Mouse (Mus musculus) ES-E14 (cell line): ENCODE measurements around the gene Gnas. TPM values are rescaled to one million over a fixed set of nuclear protein-coding genes. Genes with fewer than 3 reads are reported as not detected.

Experiments used
- DNase-seq: peaks from one replicate; pipeline ENCODE4 v3.0.0-alpha.2; 2013; ENCODE audit warnings: low read depth, low spot score
- H3K27ac ChIP-seq: 2 replicates; pipeline ENCODE4 v1.5.1; 2012; ENCODE audit warnings: low read depth, mild to moderate bottlenecking, low read length, moderate library complexity, mixed read lengths; ENCODE audit not compliant: poor library complexity, insufficient read depth, severe bottlenecking
- H3K36me3 ChIP-seq: 2 replicates; pipeline ENCODE4 v1.6.1; 2012; ENCODE audit warnings: mild to moderate bottlenecking, low read length, moderate library complexity, mixed read lengths; ENCODE audit not compliant: control insufficient read depth, poor library complexity, insufficient read depth, severe bottlenecking
- H3K4me1 ChIP-seq, 2 experiments: fragments of 150-350 bp in 1 of 2; sonication (generic) in 1 of 2; 2 replicates each; pipeline ENCODE4 v1.6.1; 2012; ENCODE audit warnings: low read length in 2 of 2, mild to moderate bottlenecking in 1 of 2, mixed read lengths in 1 of 2; ENCODE audit not compliant: control insufficient read depth in 2 of 2, insufficient read depth in 2 of 2, poor library complexity in 1 of 2
- H3K4me3 ChIP-seq, 2 experiments: fragments of 150-350 bp in 1 of 2; sonication (generic) in 1 of 2; 2 replicates each; pipeline ENCODE4 v1.5.1; 2012; ENCODE audit warnings: low read length in 2 of 2, low read depth in 1 of 2, mild to moderate bottlenecking in 1 of 2, mixed read lengths in 1 of 2; ENCODE audit not compliant: insufficient read depth in 1 of 2, poor library complexity in 1 of 2, severe bottlenecking in 1 of 2
- H3K9ac ChIP-seq: 2 replicates; pipeline ENCODE4 v1.6.1; 2012; ENCODE audit warnings: low read depth, mild to moderate bottlenecking, low read length, mixed read lengths; ENCODE audit not compliant: poor library complexity, insufficient read depth, severe bottlenecking
- H3K9me3 ChIP-seq: fragments of 150-350 bp; sonication (generic); 2 replicates; pipeline ENCODE4 v1.6.1; 2012; ENCODE audit warnings: low read depth, mild to moderate bottlenecking, low read length; ENCODE audit not compliant: control insufficient read depth, insufficient read depth
- CHD2 ChIP-seq: IDR thresholded peaks from 2 replicates; pipeline ENCODE4 v1.6.1; 2014; ENCODE audit warnings: mild to moderate bottlenecking, low read depth, low read length, inconsistent platforms
- HCFC1 ChIP-seq: IDR thresholded peaks from 2 replicates; pipeline ENCODE4 v1.6.1; 2012; ENCODE audit warnings: low read length, inconsistent platforms, borderline replicate concordance; ENCODE audit not compliant: insufficient read depth
- MAFK ChIP-seq: IDR thresholded peaks from 2 replicates; pipeline ENCODE4 v1.6.1; 2014; ENCODE audit warnings: mild to moderate bottlenecking, low read depth, low read length, inconsistent platforms; ENCODE audit not compliant: insufficient read depth
- ZC3H11A ChIP-seq: IDR thresholded peaks from 2 replicates; pipeline ENCODE4 v1.6.1; 2012; ENCODE audit warnings: low read depth, mild to moderate bottlenecking, inconsistent platforms, low read length, borderline replicate concordance
- ZNF384 ChIP-seq: IDR thresholded peaks from 2 replicates; pipeline ENCODE4 v1.6.1; 2012; ENCODE audit warnings: low read depth, low read length, inconsistent platforms
- in situ Hi-C, 2 experiments: fragments of 600-800 bp; cut with MboI; formaldehyde crosslinking; loops; one replicate each; pipeline ENCODE4 v1.15.1; 2025; ENCODE audit warnings: low sequenced_read_pairs in 2 of 2, inconsistent platforms in 1 of 2; ENCODE audit not compliant: unreplicated experiment in 2 of 2
- total RNA-seq: library from RNA; depleted of rRNA; stranded (reverse); fragments of 300-350 nt; gene quantifications from 2 replicates; pipeline ENCODE4 v1.2.3, GENCODE M21; 2012

The Gnas gene
- total RNA-seq, 1 experiment, result 202 TPM

- no peak overlapping the region for H3K4me3 ChIP-seq
- DNase-seq, result no peak
- TF ChIP-seq ZC3H11A, result no peak
- no peak for TF ChIP-seq MAFK
- no peak for TF ChIP-seq HCFC1
- TF ChIP-seq CHD2, result no peak
- TF ChIP-seq ZNF384, result no peak
- no peak overlapping the region for H3K9ac ChIP-seq
- H3K27ac ChIP-seq, result no peak overlapping the region
- no peaks in the 10 kb centered on the region for H3K9me3 ChIP-seq
- H3K4me1 ChIP-seq, result no peaks in the 10 kb centered on the region
- in situ Hi-C loops, result loop anchor here in 1 of 2 experiments (25.0 kb wide), 1 partner anchor 711 kb away; the partner anchor contains the start of gene Ankrd60
- H3K36me3 ChIP-seq, result peaks cover 7% of the 10 kb centered on the region
These were observed 13.7 kb downstream of the Gnas start for GRCm38 (mm10) chr2:174297851-174298250.

- Histone ChIP-seq H3K4me1 (no peaks in the 10 kb centered on the region), H3K27ac (no peak overlapping the region), H3K9ac (no peak overlapping the region), H3K36me3 (peaks cover 4% of the 10 kb centered on the region; the same call in 1 of the 2 replicates), H3K4me3 (peak overlapping the region in 1 of 2 experiments; percentile 3; a peak in 2 of 4 replicates), H3K9me3 (no peaks in the 10 kb centered on the region)
- TF ChIP-seq HCFC1, result no peak
- TF ChIP-seq MAFK, result no peak
- no peak for TF ChIP-seq ZNF384
- TF ChIP-seq CHD2, result no peak
- no peak for TF ChIP-seq ZC3H11A
- in situ Hi-C loops, result loop anchor here in 1 of 2 experiments (25.0 kb wide), 1 partner anchor 711 kb away; the partner anchor contains the start of gene Ankrd60
- no peak for DNase-seq
These were observed 14.4 kb downstream of the Gnas start for GRCm38 (mm10) chr2:174298471-174298870.

- Histone ChIP-seq H3K9ac (no peak overlapping the region), H3K27ac (no peak overlapping the region), H3K36me3 (peaks cover 3% of the 10 kb centered on the region; the same call in 1 of the 2 replicates), H3K4me3 (peak overlapping the region; percentile 16 to 33; a peak in 3 of 4 replicates), H3K4me1 (no peaks in the 10 kb centered on the region), H3K9me3 (no peaks in the 10 kb centered on the region)
- TF ChIP-seq ZNF384, result no peak
- DNase-seq, result no peak
- in situ Hi-C loops, result loop anchor here in 1 of 2 experiments (25.0 kb wide), 1 partner anchor 712 kb away; the partner anchor contains the start of gene Ankrd60
These were observed 15.1 kb downstream of the Gnas start for GRCm38 (mm10) chr2:174299091-174299770.

GRCm38 (mm10) chr2:174299771-174300160, 15.6 kb downstream of the Gnas start:
- no peaks in the 10 kb centered on the region for H3K9me3 ChIP-seq
- in situ Hi-C loops, result loop anchor here (25.0 kb wide), 3 partner anchors 363 to 712 kb away; partner anchors contain the start of gene Ankrd60 (in 1 of the 2)
- H3K9ac ChIP-seq, result no peak overlapping the region
- H3K36me3 ChIP-seq, result no peaks in the 10 kb centered on the region; the same call in 1 of the 2 replicates
- no peak for DNase-seq
- no peak overlapping the region for H3K27ac ChIP-seq
- no peak for TF ChIP-seq HCFC1
- TF ChIP-seq ZNF384, result no peak
- TF ChIP-seq MAFK, result no peak
- no peak for TF ChIP-seq CHD2
- TF ChIP-seq ZC3H11A, result no peak
- no peaks in the 10 kb centered on the region for H3K4me1 ChIP-seq
- peak overlapping the region in 1 of 2 experiments; percentile 34; a peak in 3 of 4 replicates for H3K4me3 ChIP-seq
